Mouse (Mus musculus): ENCODE results near the gene Magi1.

- TF ChIP-seq CTCF (IDR thresholded peaks at IDR 0.05; ENCODE audit: borderline replicate concordance, extremely low read depth, insufficient read depth, insufficient read length) (no peak), POLR2A (IDR thresholded peaks at IDR 0.05; ENCODE audit: borderline replicate concordance, extremely low read depth, insufficient read depth, insufficient read length, poor library complexity, severe bottlenecking) (no peak)
Observed at GRCm38 (mm10) chr6:94183354-94183851, 100.3 kb downstream of the Magi1 start.

Data from brain, embryonic 14.5 days (tissue).